12 mouse cellular contexts compared by ENCODE assay signal in genomic region chr6:107710360-107710759, GRCm38 (mm10).
DNase-seq lines count a peak whose midpoint lies in the region; ATAC-seq and TF ChIP-seq lines count a peak whose summit lies in the region.
"Had no signal": no experiment of that assay in that cellular context is flagged by ENCODE, and none has a peak within 500 bp of the region (broad histone marks: within the 10 kb centered on the region; RNA-seq: fewer than 3 reads in every experiment).

No protein-coding gene starts in this region.

- WGBS in intestine, postnatal 0 days = 84% methylated on average over 5 of the region's 5 CpGs
- WGBS in intestine, embryonic 16.5 days = 91% methylated on average over 5 of the region's 5 CpGs

- H3K9ac ChIP-seq in intestine, postnatal 0 days (ENCODE audit: low read depth, low read length) = no peak overlapping the region
- H3K9ac ChIP-seq in intestine, embryonic 16.5 days (ENCODE audit: low read depth, low read length) = no peak overlapping the region
- H3K9ac ChIP-seq: liver, embryonic 13.5 days had no signal

- no peaks in the 10 kb centered on the region for H3K36me3 ChIP-seq in intestine, postnatal 0 days (ENCODE audit: control insufficient read depth, insufficient read depth)
- no peaks in the 10 kb centered on the region for H3K36me3 ChIP-seq in intestine, embryonic 16.5 days (ENCODE audit: control insufficient read depth, insufficient read depth, low read length)
- H3K36me3 ChIP-seq: liver, embryonic 13.5 days had no signal

- H3K27me3 ChIP-seq in intestine, postnatal 0 days (replicated peaks; ENCODE audit: control insufficient read depth, insufficient read depth, low read length) = no peaks in the 10 kb centered on the region
- H3K27me3 ChIP-seq in intestine, embryonic 16.5 days (replicated peaks; ENCODE audit: control insufficient read depth, insufficient read depth, low read length) = no peaks in the 10 kb centered on the region
- H3K27me3 ChIP-seq: liver, embryonic 13.5 days; megakaryocyte, embryonic 14.5 days had no signal

- no peak overlapping the region for H3K4me2 ChIP-seq in intestine, postnatal 0 days (replicated peaks; ENCODE audit: low read depth)
- H3K4me2 ChIP-seq in intestine, embryonic 16.5 days (ENCODE audit: low read depth, low read length) = no peak overlapping the region
- H3K4me2 ChIP-seq: heart, embryonic 11.5 days; liver, embryonic 13.5 days had no signal

- DNase-seq in adrenal gland, postnatal 14 days = peak; percentile 37
- no peak for DNase-seq in adrenal gland, adult 2 months
- peak; percentile 22 for DNase-seq in right cerebral cortex, postnatal 4 days
- no peak for DNase-seq in right cerebral cortex, postnatal 25 days
- no peak for DNase-seq in ovary, adult 18-20 months (ENCODE audit: low spot score)
- DNase-seq in kidney, adult 8-10 months = no peak
- DNase-seq: liver, embryonic 13.5 days had no signal

- no peak overlapping the region for H3K27ac ChIP-seq in intestine, postnatal 0 days (ENCODE audit: low read depth, low read length)
- no peak overlapping the region for H3K27ac ChIP-seq in intestine, embryonic 16.5 days (ENCODE audit: low read length)
- H3K27ac ChIP-seq: liver, embryonic 13.5 days had no signal

- H3K4me1 ChIP-seq in intestine, postnatal 0 days (replicated peaks; ENCODE audit: control insufficient read depth, insufficient read depth, low read length) = no peaks in the 10 kb centered on the region
- H3K4me1 ChIP-seq in intestine, embryonic 16.5 days (ENCODE audit: control insufficient read depth, insufficient read depth, low read length) = no peaks in the 10 kb centered on the region
- H3K4me1 ChIP-seq: liver, embryonic 13.5 days; megakaryocyte, embryonic 14.5 days had no signal

- peak; percentile 30 for TF ChIP-seq CTCF in intestine, postnatal 0 days (IDR thresholded peaks at IDR 0.05; ENCODE audit: low read depth)

- H3K4me3 ChIP-seq in intestine, postnatal 0 days (ENCODE audit: low read depth, low read length) = no peak overlapping the region
- H3K4me3 ChIP-seq in intestine, embryonic 16.5 days (ENCODE audit: low read length) = no peak overlapping the region
- H3K4me3 ChIP-seq: liver, embryonic 13.5 days; megakaryocyte, embryonic 14.5 days had no signal

- ATAC-seq in intestine, postnatal 0 days = no peak
- no peak for ATAC-seq in intestine, embryonic 16.5 days
- ATAC-seq: inflammation-experienced regulatory T-cells, adult 6 months had no signal

- no peaks in the 10 kb centered on the region for H3K9me3 ChIP-seq in intestine, postnatal 0 days (ENCODE audit: control insufficient read depth)
- H3K9me3 ChIP-seq in intestine, embryonic 16.5 days (ENCODE audit: control insufficient read depth, low read length) = no peaks in the 10 kb centered on the region
- H3K9me3 ChIP-seq: liver, embryonic 13.5 days had no signal

Comparison
In these comparisons a context has a peak if more than half of its experiments do, and no peak if none do; other contexts are left out.
1. DNase-seq: peak in adrenal gland, postnatal 14 days (single experiment) and right cerebral cortex, postnatal 4 days (single experiment); none in adrenal gland, adult 2 months (single experiment), right cerebral cortex, postnatal 25 days (single experiment), ovary, adult 18-20 months (single experiment) and kidney, adult 8-10 months (0 of 2).